Mouse (Mus musculus): ENCODE data around the gene Olfr266. TPM values are rescaled to one million over a fixed set of nuclear protein-coding genes. Genes with fewer than 3 reads are reported as not detected.

Olfr266 gene
- polyA plus RNA-seq, 1 experiment from 2014 or later = not detected

Other genes starting within 250 kb of the Olfr266 start
- 16.6 and 18.3 TPM in 2 replicates for gene Lrif1, start 141.3 kb downstream of the Olfr266 start, polyA plus RNA-seq (2015; fragmentation: Nextera tagmentation; extraction: Ambion mirVana)
- gene Cd53, start 36.1 kb downstream of the Olfr266 start, polyA plus RNA-seq (2015; fragmentation: Nextera tagmentation; extraction: Ambion mirVana) = 5.5 and 6.9 TPM in 2 replicates
- gene Kcna3, start 209.9 kb upstream of the Olfr266 start, polyA plus RNA-seq (2015; fragmentation: Nextera tagmentation; extraction: Ambion mirVana) = 2.8 and 3.9 TPM in 2 replicates